Mouse (Mus musculus) lung, embryonic 16.5 days (tissue): ENCODE measurements at regions not wholly inside any gene's neighbourhood (a gene's known extent, or its start where the extent isn't known, plus 50 kb on each side); places are given as distances from the start of the nearest gene placed in this dataset.

ENCODE experiments used
- ATAC-seq: fragments of 200-750 bp; cut with Nextera tagmentation; 2 replicates; pipeline ENCODE4 v1.8.0; 2017; ENCODE audit warnings: low read depth, mild to moderate bottlenecking, moderate library complexity
- H3K27ac ChIP-seq: fragments of 300-500 bp; sonication (generic); 2 replicates; pipeline ENCODE4 v1.5.1; 2014; ENCODE audit warnings: mild to moderate bottlenecking, control low read depth, low read length
- H3K27me3 ChIP-seq: fragments of 300-500 bp; sonication (generic); 2 replicates; pipeline ENCODE4 v1.6.1; 2014; ENCODE audit warnings: low read depth, low read length, mixed read lengths; ENCODE audit not compliant: control insufficient read depth, insufficient read depth
- H3K36me3 ChIP-seq: fragments of 300-500 bp; sonication (generic); 2 replicates; pipeline ENCODE4 v1.6.1; 2014; ENCODE audit warnings: low read length; ENCODE audit not compliant: control insufficient read depth, insufficient read depth
- H3K4me1 ChIP-seq: fragments of 300-500 bp; sonication (generic); replicated peaks from 2 replicates; pipeline ENCODE4 v1.6.1; 2014; ENCODE audit warnings: low read length, mixed read lengths; ENCODE audit not compliant: control insufficient read depth, insufficient read depth
- H3K4me2 ChIP-seq: fragments of 300-500 bp; sonication (generic); 2 replicates; pipeline ENCODE4 v1.6.1; 2014; ENCODE audit warnings: low read depth, low read length, control low read depth
- H3K4me3 ChIP-seq: fragments of 300-500 bp; sonication (generic); 2 replicates; pipeline ENCODE4 v1.5.1; 2014; ENCODE audit warnings: mild to moderate bottlenecking, low read length, control low read depth
- H3K9ac ChIP-seq: fragments of 300-500 bp; sonication (generic); 2 replicates; pipeline ENCODE4 v1.6.1; 2014; ENCODE audit warnings: low read length, control low read depth
- H3K9me3 ChIP-seq: fragments of 300-500 bp; sonication (generic); 2 replicates; pipeline ENCODE4 v1.6.1; 2016; ENCODE audit warnings: low read length; ENCODE audit not compliant: control insufficient read depth
- WGBS: fragments of 180-500 bp; shearing (Covaris S2); extraction: QIAGEN DNeasy Blood & Tissue Kit; methylation state at CpG from one replicate; pipeline ENCODE4 v1.1.7; 2014; 5-methylcytosine and 5-hydroxymethylcytosine counted together

GRCm38 (mm10) chr4:56456788-56457187, 283.1 kb upstream of the Gm26657 start:
- no peaks in the 10 kb centered on the region for H3K27me3 ChIP-seq
- H3K4me1 ChIP-seq: no peaks in the 10 kb centered on the region
- H3K27ac ChIP-seq: no peak overlapping the region; the same call in 1 of the 2 replicates
- no peaks in the 10 kb centered on the region for H3K9me3 ChIP-seq
- no peak overlapping the region for H3K4me3 ChIP-seq
- 68% methylated on average over 4 of the region's 4 CpGs for WGBS
- no peak overlapping the region for H3K4me2 ChIP-seq
- no peaks in the 10 kb centered on the region for H3K36me3 ChIP-seq
- H3K9ac ChIP-seq: no peak overlapping the region
- peak; percentile 64 for ATAC-seq

- no peak overlapping the region for H3K4me3 ChIP-seq
- H3K9ac ChIP-seq: no peak overlapping the region
- H3K27ac ChIP-seq: no peak overlapping the region
- no peaks in the 10 kb centered on the region for H3K4me1 ChIP-seq
- no peak overlapping the region for H3K4me2 ChIP-seq
- H3K9me3 ChIP-seq: no peaks in the 10 kb centered on the region
- no peaks in the 10 kb centered on the region for H3K27me3 ChIP-seq
- WGBS: 46% methylated on average over 8 of the region's 8 CpGs
- no peak for ATAC-seq
- H3K36me3 ChIP-seq: no peaks in the 10 kb centered on the region
Observed at GRCm38 (mm10) chr4:56421575-56421974, 318.3 kb upstream of the Gm26657 start.

- ATAC-seq: no peak
- Histone ChIP-seq H3K27me3 (no peaks in the 10 kb centered on the region), H3K36me3 (no peaks in the 10 kb centered on the region), H3K4me1 (no peaks in the 10 kb centered on the region), H3K9me3 (no peaks in the 10 kb centered on the region), H3K4me3 (no peak overlapping the region), H3K4me2 (no peak overlapping the region), H3K9ac (no peak overlapping the region), H3K27ac (no peak overlapping the region)
- 77% methylated on average over 5 of the region's 5 CpGs for WGBS
Observed at GRCm38 (mm10) chr4:56419122-56419913, 320.6 kb upstream of the Gm26657 start.

- no peak for ATAC-seq
- no peak overlapping the region for H3K4me2 ChIP-seq
- H3K36me3 ChIP-seq: no peaks in the 10 kb centered on the region
- no peaks in the 10 kb centered on the region for H3K9me3 ChIP-seq
- H3K27ac ChIP-seq: no peak overlapping the region
- no peaks in the 10 kb centered on the region for H3K27me3 ChIP-seq
- 6% methylated on average over 1 of the region's 1 CpGs for WGBS
- no peak overlapping the region for H3K4me3 ChIP-seq
- H3K9ac ChIP-seq: no peak overlapping the region
- H3K4me1 ChIP-seq: no peaks in the 10 kb centered on the region
Observed at GRCm38 (mm10) chr4:56411024-56411636, 328.7 kb upstream of the Gm26657 start.

- no peak overlapping the region for H3K27ac ChIP-seq
- H3K27me3 ChIP-seq: no peaks in the 10 kb centered on the region
- no peak overlapping the region for H3K9ac ChIP-seq
- H3K9me3 ChIP-seq: no peaks in the 10 kb centered on the region
- ATAC-seq: no peak
- no peaks in the 10 kb centered on the region for H3K4me1 ChIP-seq
- no peak overlapping the region for H3K4me2 ChIP-seq
- no peak overlapping the region for H3K4me3 ChIP-seq
- H3K36me3 ChIP-seq: no peaks in the 10 kb centered on the region
Observed at GRCm38 (mm10) chr4:56393793-56394192, 346.1 kb upstream of the Gm26657 start.

- 65% methylated on average over 3 of the region's 3 CpGs for WGBS
- Histone ChIP-seq H3K27ac (no peak overlapping the region), H3K4me1 (no peaks in the 10 kb centered on the region), H3K36me3 (no peaks in the 10 kb centered on the region), H3K4me3 (no peak overlapping the region), H3K4me2 (no peak overlapping the region), H3K9ac (no peak overlapping the region), H3K9me3 (no peaks in the 10 kb centered on the region), H3K27me3 (no peaks in the 10 kb centered on the region)
- ATAC-seq: no peak
Observed at GRCm38 (mm10) chr4:56387051-56387450, 352.8 kb upstream of the Gm26657 start.

- no peak for ATAC-seq
- WGBS: 37% methylated on average over 5 of the region's 5 CpGs
- H3K36me3 ChIP-seq: no peaks in the 10 kb centered on the region
- no peak overlapping the region for H3K4me2 ChIP-seq
- H3K27ac ChIP-seq: no peak overlapping the region
- H3K4me1 ChIP-seq: peaks cover 8% of the 10 kb centered on the region; the same call in 1 of the 2 replicates
- H3K9me3 ChIP-seq: no peaks in the 10 kb centered on the region
- no peak overlapping the region for H3K4me3 ChIP-seq
- H3K27me3 ChIP-seq: no peaks in the 10 kb centered on the region
- no peak overlapping the region for H3K9ac ChIP-seq
Observed at GRCm38 (mm10) chr4:56375745-56376144, 364.1 kb upstream of the Gm26657 start.

- Histone ChIP-seq H3K4me2 (no peak overlapping the region), H3K9ac (no peak overlapping the region), H3K4me1 (peaks cover 8% of the 10 kb centered on the region; the same call in 1 of the 2 replicates), H3K27ac (no peak overlapping the region), H3K9me3 (no peaks in the 10 kb centered on the region), H3K4me3 (no peak overlapping the region), H3K27me3 (no peaks in the 10 kb centered on the region), H3K36me3 (no peaks in the 10 kb centered on the region)
- 84% methylated on average over 3 of the region's 3 CpGs for WGBS
- ATAC-seq: no peak
Observed at GRCm38 (mm10) chr4:56374466-56374865, 365.4 kb upstream of the Gm26657 start.

GRCm38 (mm10) chr4:56373746-56374145, 366.1 kb upstream of the Gm26657 start:
- Histone ChIP-seq H3K27ac (no peak overlapping the region), H3K4me1 (peaks cover 8% of the 10 kb centered on the region; the same call in 1 of the 2 replicates)
- WGBS: 58% methylated on average over 4 of the region's 4 CpGs

More at GRCm38 (mm10) chr4:56373746-56374145, 366.1 kb upstream of the Gm26657 start:
- H3K9me3 ChIP-seq: no peaks in the 10 kb centered on the region
- no peak overlapping the region for H3K4me2 ChIP-seq
- no peak overlapping the region for H3K4me3 ChIP-seq
- ATAC-seq: no peak
- no peak overlapping the region for H3K9ac ChIP-seq
- no peaks in the 10 kb centered on the region for H3K36me3 ChIP-seq
- H3K27me3 ChIP-seq: no peaks in the 10 kb centered on the region
